Mouse (Mus musculus): ENCODE results near the gene Pot1a. TPM values are rescaled to one million over a fixed set of nuclear protein-coding genes. Genes with fewer than 3 reads are reported as not detected.
A peak's percentile ranks its signal among the peaks of the same experiment; 100 is the strongest.

The Pot1a gene
- polyA plus RNA-seq (2014; fragmentation: Nextera tagmentation; extraction: Ambion mirVana) = 24.8 and 27.6 TPM in 2 replicates

DNA sequence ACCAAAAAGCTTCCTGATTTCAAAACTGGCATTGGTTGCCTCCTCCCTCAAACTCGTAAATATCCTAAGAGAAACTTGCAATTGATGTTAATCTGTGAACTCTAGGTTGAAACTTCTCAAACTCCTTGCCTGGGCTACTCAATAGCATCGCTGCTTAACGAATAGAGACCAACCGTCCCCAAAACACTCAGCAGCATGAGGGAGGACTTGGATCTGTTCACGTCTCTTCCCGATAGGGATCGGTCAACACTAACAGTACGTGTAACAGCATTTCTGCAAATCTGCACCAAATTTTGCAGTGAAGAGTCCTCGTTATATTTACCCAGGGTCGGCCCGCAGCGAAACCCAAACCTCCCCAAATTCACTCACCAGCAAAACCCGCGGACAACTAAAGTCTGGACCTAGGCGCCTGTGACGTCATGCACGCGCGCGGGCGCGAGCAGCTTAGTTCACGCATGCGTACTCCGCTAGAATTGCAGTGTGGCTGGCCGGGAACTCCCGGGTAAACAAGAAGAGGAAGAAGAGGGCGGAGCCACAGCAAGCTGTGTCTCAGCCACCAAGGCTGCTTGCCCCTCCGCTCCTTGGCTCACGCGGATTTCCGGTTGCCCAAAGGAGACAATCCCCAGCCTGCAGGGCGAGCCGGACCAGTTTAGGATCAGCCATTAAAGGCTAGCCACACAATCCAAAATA lies at the start of gene Pot1a:
Gene Pot1a, minus strand, starts transcription at position 441 of the 690 bp plus-strand sequence.
- ATAC-seq (ENCODE audit: insufficient number of reproducible peaks, insufficient read depth, low FRiP score, low read depth) = peak; percentile 99
- Histone ChIP-seq H3K4me3 (ENCODE audit: control insufficient read depth in 1 of 2, insufficient read depth in 1 of 2, low read depth in 1 of 2, low read length in 2 of 2) (peak within 1 kb of the TSS; percentile 65 to 70), H3K9me3 (ENCODE audit: control insufficient read depth, low read length) (no peaks in the 10 kb centered on the region), H3K36me3 (ENCODE audit: control insufficient read depth, insufficient read depth, low read length) (peaks cover 5% of the 10 kb centered on the region; the same call in 1 of the 2 replicates), H3K4me1 (ENCODE audit: control insufficient read depth in 2 of 2, insufficient read depth in 2 of 2, low read length in 2 of 2) (no peaks in the 10 kb centered on the region), H3K27me3 (ENCODE audit: control insufficient read depth, insufficient read depth, low read length) (no peaks in the 10 kb centered on the region), H3K4me2 (ENCODE audit: low read length) (peak within 1 kb of the TSS; percentile 72), H3K27ac (replicated peaks in 1 of 2; ENCODE audit: control insufficient read depth in 1 of 2, insufficient read depth in 1 of 2, low read depth in 2 of 2, low read length in 2 of 2) (peak within 1 kb of the TSS; percentile 78 to 81), H3K9ac (ENCODE audit: low read length) (peak within 1 kb of the TSS; percentile 85)
- under 1% methylated on average over 34 of the region's 34 CpGs for WGBS

DNA sequence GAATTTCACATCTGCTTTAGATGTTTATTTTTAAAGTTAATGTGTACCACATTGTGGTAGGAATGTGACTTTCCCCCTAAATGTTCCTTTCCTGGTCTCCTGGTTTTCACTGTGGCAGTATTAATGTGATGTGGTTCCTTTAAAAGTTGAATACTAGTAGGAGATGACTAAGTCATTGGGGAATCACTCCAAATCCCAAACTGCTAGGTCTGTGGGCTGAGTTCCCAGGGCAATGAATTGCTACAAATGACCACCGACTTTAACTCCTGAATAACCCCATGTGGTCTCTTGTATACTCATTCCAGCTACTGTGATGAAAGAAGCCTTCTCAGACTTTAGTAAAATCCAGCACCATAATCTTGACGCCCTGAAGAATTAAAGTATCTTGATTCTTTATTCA lies 27.2 kb upstream of the Pot1a start:
- Histone ChIP-seq H3K27me3 (ENCODE audit: control insufficient read depth, insufficient read depth, low read length) (no peaks in the 10 kb centered on the region), H3K27ac (replicated peaks in 1 of 2; ENCODE audit: control insufficient read depth in 1 of 2, insufficient read depth in 1 of 2, low read depth in 2 of 2, low read length in 2 of 2) (no peak overlapping the region), H3K9ac (ENCODE audit: low read length) (no peak overlapping the region), H3K4me2 (ENCODE audit: low read length) (no peak overlapping the region), H3K9me3 (ENCODE audit: control insufficient read depth, low read length) (no peaks in the 10 kb centered on the region), H3K36me3 (ENCODE audit: control insufficient read depth, insufficient read depth, low read length) (no peaks in the 10 kb centered on the region), H3K4me3 (ENCODE audit: control insufficient read depth in 1 of 2, insufficient read depth in 1 of 2, low read depth in 1 of 2, low read length in 2 of 2) (no peak overlapping the region), H3K4me1 (ENCODE audit: control insufficient read depth in 2 of 2, insufficient read depth in 2 of 2, low read length in 2 of 2) (no peaks in the 10 kb centered on the region)
- 50% methylated on average over 2 of the region's 2 CpGs for WGBS
- ATAC-seq (ENCODE audit: insufficient number of reproducible peaks, insufficient read depth, low FRiP score, low read depth) = no peak

DNA sequence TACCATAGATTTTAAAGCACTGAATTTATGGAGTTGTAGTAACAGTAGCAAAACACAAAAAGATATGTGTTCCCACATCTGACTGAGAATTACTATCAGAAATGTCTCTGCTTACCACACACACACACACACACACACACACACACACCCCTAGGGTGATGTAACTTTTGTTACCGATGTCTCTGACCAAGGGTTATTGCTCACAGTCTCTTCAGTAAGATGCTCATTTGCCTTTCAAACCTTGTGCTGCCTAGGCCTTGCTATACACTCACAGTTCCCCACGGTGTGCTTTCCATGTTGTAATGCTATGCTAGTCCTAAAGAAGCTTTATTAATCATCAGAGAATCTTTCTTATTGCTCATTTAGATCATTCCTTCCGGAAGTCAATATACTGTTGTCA lies 3.0 kb downstream of the Pot1a start:
- no peak overlapping the region for H3K9ac ChIP-seq (ENCODE audit: low read length)
- 93% methylated on average over 3 of the region's 3 CpGs for WGBS
- H3K9me3 ChIP-seq (ENCODE audit: control insufficient read depth, low read length) = no peaks in the 10 kb centered on the region
- no peak for ATAC-seq (ENCODE audit: insufficient number of reproducible peaks, insufficient read depth, low FRiP score, low read depth)
- no peak overlapping the region for H3K4me2 ChIP-seq (ENCODE audit: low read length)
- no peak overlapping the region for H3K4me3 ChIP-seq (ENCODE audit: control insufficient read depth in 1 of 2, insufficient read depth in 1 of 2, low read depth in 1 of 2, low read length in 2 of 2)
- H3K4me1 ChIP-seq (ENCODE audit: control insufficient read depth in 2 of 2, insufficient read depth in 2 of 2, low read length in 2 of 2) = peaks cover 0 to 3% of the 10 kb centered on the region in 2 experiments; a peak in 1 of 4 replicates
- H3K36me3 ChIP-seq (ENCODE audit: control insufficient read depth, insufficient read depth, low read length) = peaks cover 12% of the 10 kb centered on the region; the same call in 1 of the 2 replicates
- no peak overlapping the region for H3K27ac ChIP-seq (replicated peaks in 1 of 2; ENCODE audit: control insufficient read depth in 1 of 2, insufficient read depth in 1 of 2, low read depth in 2 of 2, low read length in 2 of 2)
- H3K27me3 ChIP-seq (ENCODE audit: control insufficient read depth, insufficient read depth, low read length) = no peaks in the 10 kb centered on the region

- ATAC-seq (ENCODE audit: insufficient number of reproducible peaks, insufficient read depth, low FRiP score, low read depth) = no peak
- H3K9me3 ChIP-seq (ENCODE audit: control insufficient read depth, low read length) = no peaks in the 10 kb centered on the region
- H3K4me2 ChIP-seq (ENCODE audit: low read length) = no peak overlapping the region
- H3K4me1 ChIP-seq (ENCODE audit: control insufficient read depth in 2 of 2, insufficient read depth in 2 of 2, low read length in 2 of 2) = peaks cover 0 to 3% of the 10 kb centered on the region in 2 experiments; a peak in 1 of 4 replicates
- no peak overlapping the region for H3K4me3 ChIP-seq (ENCODE audit: control insufficient read depth in 1 of 2, insufficient read depth in 1 of 2, low read depth in 1 of 2, low read length in 2 of 2)
- no peaks in the 10 kb centered on the region for H3K27me3 ChIP-seq (ENCODE audit: control insufficient read depth, insufficient read depth, low read length)
- 55% methylated on average over 3 of the region's 3 CpGs for WGBS
- H3K9ac ChIP-seq (ENCODE audit: low read length) = no peak overlapping the region
- peaks cover 18% of the 10 kb centered on the region; the same call in 1 of the 2 replicates for H3K36me3 ChIP-seq (ENCODE audit: control insufficient read depth, insufficient read depth, low read length)
- H3K27ac ChIP-seq (replicated peaks in 1 of 2; ENCODE audit: control insufficient read depth in 1 of 2, insufficient read depth in 1 of 2, low read depth in 2 of 2, low read length in 2 of 2) = no peak overlapping the region
Observed at GRCm38 (mm10) chr6:25802269-25802668, 6.8 kb downstream of the Pot1a start.

DNA sequence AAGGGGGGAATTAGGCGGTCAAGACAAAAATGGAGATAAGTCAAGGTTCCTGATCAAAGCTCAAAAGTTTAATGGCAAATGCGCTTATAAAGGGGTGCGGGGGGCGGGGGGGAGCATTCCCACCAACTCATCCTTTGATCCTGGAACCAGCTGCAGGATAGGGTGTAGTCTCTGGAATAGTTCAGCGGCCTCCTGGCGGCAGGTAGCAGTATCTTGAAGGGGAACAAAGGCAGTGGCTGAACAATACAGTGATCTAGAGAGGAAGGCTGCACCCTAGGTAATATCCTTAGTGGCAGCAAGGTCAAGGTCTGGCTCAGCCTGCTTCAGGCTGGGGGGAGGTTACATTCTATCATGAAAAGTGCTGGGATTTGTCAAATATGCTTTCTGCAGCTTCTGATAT lies 7.8 kb downstream of the Pot1a start:
- 96% methylated on average over 6 of the region's 6 CpGs for WGBS
- H3K4me3 ChIP-seq (ENCODE audit: control insufficient read depth in 1 of 2, insufficient read depth in 1 of 2, low read depth in 1 of 2, low read length in 2 of 2) = no peak overlapping the region
- peaks cover 0 to 3% of the 10 kb centered on the region in 2 experiments; a peak in 1 of 4 replicates for H3K4me1 ChIP-seq (ENCODE audit: control insufficient read depth in 2 of 2, insufficient read depth in 2 of 2, low read length in 2 of 2)
- H3K4me2 ChIP-seq (ENCODE audit: low read length) = no peak overlapping the region
- no peak overlapping the region for H3K9ac ChIP-seq (ENCODE audit: low read length)
- no peaks in the 10 kb centered on the region for H3K27me3 ChIP-seq (ENCODE audit: control insufficient read depth, insufficient read depth, low read length)
- H3K9me3 ChIP-seq (ENCODE audit: control insufficient read depth, low read length) = no peaks in the 10 kb centered on the region
- no peak overlapping the region for H3K27ac ChIP-seq (replicated peaks in 1 of 2; ENCODE audit: control insufficient read depth in 1 of 2, insufficient read depth in 1 of 2, low read depth in 2 of 2, low read length in 2 of 2)
- no peak for ATAC-seq (ENCODE audit: insufficient number of reproducible peaks, insufficient read depth, low FRiP score, low read depth)
- H3K36me3 ChIP-seq (ENCODE audit: control insufficient read depth, insufficient read depth, low read length) = peaks cover 18% of the 10 kb centered on the region; the same call in 1 of the 2 replicates

GRCm38 (mm10) chr6:25768238-25768637 lies 40.8 kb downstream of the Pot1a start:
- Histone ChIP-seq H3K4me2 (ENCODE audit: low read length) (no peak overlapping the region), H3K4me1 (ENCODE audit: control insufficient read depth in 2 of 2, insufficient read depth in 2 of 2, low read length in 2 of 2) (no peaks in the 10 kb centered on the region), H3K36me3 (ENCODE audit: control insufficient read depth, insufficient read depth, low read length) (peaks cover 60% of the 10 kb centered on the region), H3K4me3 (ENCODE audit: control insufficient read depth in 1 of 2, insufficient read depth in 1 of 2, low read depth in 1 of 2, low read length in 2 of 2) (no peak overlapping the region), H3K9me3 (ENCODE audit: control insufficient read depth, low read length) (no peaks in the 10 kb centered on the region), H3K27me3 (ENCODE audit: control insufficient read depth, insufficient read depth, low read length) (no peaks in the 10 kb centered on the region), H3K9ac (ENCODE audit: low read length) (no peak overlapping the region), H3K27ac (replicated peaks in 1 of 2; ENCODE audit: control insufficient read depth in 1 of 2, insufficient read depth in 1 of 2, low read depth in 2 of 2, low read length in 2 of 2) (no peak overlapping the region)
- 65% methylated on average over 3 of the region's 3 CpGs for WGBS
- ATAC-seq (ENCODE audit: insufficient number of reproducible peaks, insufficient read depth, low FRiP score, low read depth) = no peak

DNA sequence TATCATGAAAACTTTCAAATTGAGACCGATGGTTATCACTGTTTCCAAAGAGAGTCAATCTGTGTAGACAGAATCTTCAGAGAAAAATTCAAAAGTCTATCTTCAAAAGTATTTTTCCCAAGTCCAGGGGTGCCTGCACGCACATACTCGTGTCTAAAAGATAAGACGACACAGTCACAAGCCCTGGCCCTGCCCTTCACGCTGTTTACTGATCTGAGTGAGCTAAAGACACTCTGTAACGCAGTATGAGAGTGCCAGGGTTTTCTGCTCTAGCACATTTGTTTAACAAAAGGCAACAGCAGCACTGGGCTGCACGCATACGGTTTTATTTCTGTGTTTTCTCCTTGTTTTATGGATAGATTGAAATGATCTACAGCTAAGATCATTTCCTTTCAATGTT lies 41.5 kb downstream of the Pot1a start:
- Histone ChIP-seq H3K27me3 (ENCODE audit: control insufficient read depth, insufficient read depth, low read length) (no peaks in the 10 kb centered on the region), H3K4me1 (ENCODE audit: control insufficient read depth in 2 of 2, insufficient read depth in 2 of 2, low read length in 2 of 2) (no peaks in the 10 kb centered on the region), H3K9me3 (ENCODE audit: control insufficient read depth, low read length) (no peaks in the 10 kb centered on the region), H3K27ac (replicated peaks in 1 of 2; ENCODE audit: control insufficient read depth in 1 of 2, insufficient read depth in 1 of 2, low read depth in 2 of 2, low read length in 2 of 2) (no peak overlapping the region), H3K4me2 (ENCODE audit: low read length) (no peak overlapping the region), H3K4me3 (ENCODE audit: control insufficient read depth in 1 of 2, insufficient read depth in 1 of 2, low read depth in 1 of 2, low read length in 2 of 2) (no peak overlapping the region), H3K9ac (ENCODE audit: low read length) (no peak overlapping the region), H3K36me3 (ENCODE audit: control insufficient read depth, insufficient read depth, low read length) (peaks cover 63% of the 10 kb centered on the region)
- no peak for ATAC-seq (ENCODE audit: insufficient number of reproducible peaks, insufficient read depth, low FRiP score, low read depth)
- 72% methylated on average over 8 of the region's 8 CpGs for WGBS

DNA sequence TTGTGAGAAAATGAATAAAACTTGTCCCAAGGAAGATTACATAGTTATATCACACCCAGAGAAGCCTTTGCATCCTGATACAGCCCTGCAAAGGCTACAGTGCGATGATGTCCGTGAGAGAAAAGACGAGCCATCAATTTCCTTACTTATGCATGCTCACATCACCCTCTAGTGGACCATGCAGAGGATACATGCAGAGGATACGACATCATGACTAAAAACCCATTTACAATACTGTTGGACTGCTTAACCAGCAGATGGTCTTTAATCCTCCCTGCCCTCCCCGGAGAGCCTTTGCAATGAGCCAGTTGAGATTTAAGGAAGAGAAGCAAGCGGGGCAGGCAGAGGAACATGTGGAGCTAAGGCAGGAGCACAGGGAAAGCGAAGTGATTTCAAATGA lies 42.0 kb downstream of the Pot1a start:
- Histone ChIP-seq H3K27me3 (ENCODE audit: control insufficient read depth, insufficient read depth, low read length) (no peaks in the 10 kb centered on the region), H3K9me3 (ENCODE audit: control insufficient read depth, low read length) (no peaks in the 10 kb centered on the region), H3K27ac (replicated peaks in 1 of 2; ENCODE audit: control insufficient read depth in 1 of 2, insufficient read depth in 1 of 2, low read depth in 2 of 2, low read length in 2 of 2) (no peak overlapping the region), H3K36me3 (ENCODE audit: control insufficient read depth, insufficient read depth, low read length) (peaks cover 63% of the 10 kb centered on the region), H3K4me2 (ENCODE audit: low read length) (no peak overlapping the region), H3K4me3 (ENCODE audit: control insufficient read depth in 1 of 2, insufficient read depth in 1 of 2, low read depth in 1 of 2, low read length in 2 of 2) (no peak overlapping the region), H3K9ac (ENCODE audit: low read length) (no peak overlapping the region), H3K4me1 (ENCODE audit: control insufficient read depth in 2 of 2, insufficient read depth in 2 of 2, low read length in 2 of 2) (no peaks in the 10 kb centered on the region)
- 64% methylated on average over 7 of the region's 7 CpGs for WGBS
- no peak for ATAC-seq (ENCODE audit: insufficient number of reproducible peaks, insufficient read depth, low FRiP score, low read depth)

Measured in heart, embryonic 14.5 days (tissue).